In the genomic region with DNA sequence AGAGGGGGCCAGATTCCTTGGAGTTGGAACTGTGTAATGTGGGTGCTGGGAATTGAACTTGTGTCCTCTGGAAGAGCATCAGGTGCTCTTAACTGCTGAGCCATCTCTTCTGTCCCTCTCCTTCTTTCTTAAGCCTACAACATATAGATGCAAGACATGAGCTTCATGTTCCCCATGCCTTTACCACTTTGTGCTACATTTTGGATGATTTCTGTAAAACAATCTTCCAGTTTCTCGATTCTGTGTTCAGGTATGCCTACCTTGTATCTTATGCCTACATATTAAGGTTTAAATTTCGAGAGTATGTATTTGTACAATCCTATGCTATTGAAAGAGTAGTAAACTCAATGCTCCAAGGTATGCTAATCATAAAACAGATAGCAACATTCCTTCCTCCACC, we compare ENCODE assay signal across 20 mouse cellular contexts.
"Had no signal": no experiment of that assay in that cellular context is flagged by ENCODE, and none has a peak within 500 bp of the region (broad histone marks: within the 10 kb centered on the region; RNA-seq: fewer than 3 reads in every experiment).

No protein-coding gene starts in this region.

- H3K9ac ChIP-seq: heart, embryonic 12.5 days; hindbrain, embryonic 13.5 days; hindbrain, embryonic 15.5 days; kidney, embryonic 15.5 days; limb, embryonic 13.5 days; limb, embryonic 15.5 days; liver, embryonic 12.5 days; liver, embryonic 14.5 days had no signal

- H3K9me3 ChIP-seq: heart, embryonic 10.5 days; heart, embryonic 12.5 days; hindbrain, embryonic 13.5 days; hindbrain, embryonic 15.5 days; kidney, embryonic 15.5 days; limb, embryonic 13.5 days; limb, embryonic 15.5 days; liver, embryonic 12.5 days had no signal

- DNase-seq: kidney, adult 11 months; kidney, adult 9 months; kidney, postnatal 14 days; kidney, postnatal 36 days; layer of hippocampus, adult 9-11 months; layer of hippocampus, postnatal 36 days; left cerebral cortex, postnatal 4 days had no signal

- H3K36me3 ChIP-seq: heart, embryonic 10.5 days; heart, embryonic 12.5 days; hindbrain, embryonic 13.5 days; hindbrain, embryonic 15.5 days; kidney, embryonic 15.5 days; limb, embryonic 13.5 days; limb, embryonic 15.5 days; liver, embryonic 12.5 days had no signal

- H3K4me1 ChIP-seq: heart, embryonic 10.5 days; heart, embryonic 12.5 days; hindbrain, embryonic 13.5 days; hindbrain, embryonic 15.5 days; kidney, embryonic 15.5 days; limb, embryonic 15.5 days; liver, embryonic 12.5 days had no signal

- H3K27ac ChIP-seq: gastrocnemius, adult 2 months; heart, embryonic 10.5 days; hindbrain, embryonic 13.5 days; hindbrain, embryonic 15.5 days; hindbrain, postnatal 0 days; kidney, embryonic 15.5 days; kidney, postnatal 0 days; limb, embryonic 13.5 days; limb, embryonic 15.5 days; liver, embryonic 12.5 days; liver, embryonic 14.5 days had no signal

- H3K27me3 ChIP-seq: heart, embryonic 12.5 days; hindbrain, embryonic 13.5 days; hindbrain, embryonic 15.5 days; kidney, embryonic 15.5 days; limb, embryonic 13.5 days; limb, embryonic 15.5 days; liver, embryonic 12.5 days had no signal

- ATAC-seq: hindbrain, postnatal 0 days; intestine, embryonic 16.5 days had no signal

- H3K4me3 ChIP-seq: gastrocnemius, adult 2 months; heart, embryonic 10.5 days; heart, embryonic 12.5 days; hindbrain, embryonic 13.5 days; hindbrain, embryonic 15.5 days; kidney, embryonic 15.5 days; limb, embryonic 13.5 days; limb, embryonic 15.5 days; liver, embryonic 12.5 days had no signal
